Mouse (Mus musculus): ENCODE measurements around the gene Fxyd7.

Fxyd7 gene

GRCm38 (mm10) chr7:31077885-31078445 lies 26.7 kb upstream of the Fxyd7 start:
- in situ Hi-C loops (cut with MboI; ENCODE audit: unreplicated experiment in 2 of 2) = no loop called here

GRCm38 (mm10) chr7:31077470-31077869 lies 26.2 kb upstream of the Fxyd7 start:
- in situ Hi-C loops (cut with MboI; ENCODE audit: unreplicated experiment in 2 of 2) = no loop called here

- in situ Hi-C loops (cut with MboI; ENCODE audit: unreplicated experiment in 2 of 2) = no loop called here
Observed at GRCm38 (mm10) chr7:31076492-31076891, 25.2 kb upstream of the Fxyd7 start, which contains the start of gene Fxyd3. Gene Fxyd3 (minus strand): TSS chr7:31076704.

DNA sequence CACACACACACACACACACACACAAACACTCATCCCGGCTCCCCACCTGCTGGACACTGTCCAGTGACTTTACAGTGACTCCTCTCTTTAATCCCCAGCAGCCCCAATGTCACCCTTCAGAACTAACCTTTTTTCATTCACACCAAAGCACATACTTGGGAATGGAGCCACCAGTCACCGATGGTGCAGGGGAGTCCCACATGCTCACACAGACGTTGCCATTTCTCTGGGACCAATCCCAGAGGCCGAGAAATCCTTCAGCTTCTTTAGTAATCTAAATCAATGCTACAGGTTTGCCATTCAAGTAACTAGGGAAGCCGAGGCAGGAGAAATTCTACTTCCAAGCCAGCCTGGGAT lies 23.4 kb upstream of the Fxyd7 start:
- in situ Hi-C loops (cut with MboI; ENCODE audit: unreplicated experiment in 2 of 2) = no loop called here

GRCm38 (mm10) chr7:31074061-31074712 lies 22.9 kb upstream of the Fxyd7 start:
- in situ Hi-C loops (cut with MboI; ENCODE audit: unreplicated experiment in 2 of 2) = no loop called here

GRCm38 (mm10) chr7:31073546-31073945 lies 22.3 kb upstream of the Fxyd7 start:
- in situ Hi-C loops (cut with MboI; ENCODE audit: unreplicated experiment in 2 of 2) = no loop called here

DNA sequence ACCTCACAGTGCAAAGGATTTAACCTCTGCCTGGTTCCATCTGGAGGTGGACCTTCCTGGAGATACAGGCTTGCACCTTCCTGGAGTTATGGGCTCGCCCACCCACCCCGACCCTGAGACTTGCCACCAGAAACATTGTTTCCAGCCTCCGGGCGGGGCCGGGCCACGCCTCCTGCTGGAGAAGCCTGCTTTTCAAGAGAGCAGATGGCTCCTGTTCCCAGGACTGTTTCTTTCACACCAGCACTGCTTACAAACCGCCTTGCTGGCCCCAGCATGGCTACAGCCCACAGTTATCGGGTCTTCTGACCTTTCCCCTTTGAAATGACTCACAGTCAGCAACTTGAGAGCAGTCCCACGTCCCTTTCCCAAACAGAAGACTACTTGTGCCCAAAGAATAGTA lies 21.1 kb upstream of the Fxyd7 start:
- in situ Hi-C loops (cut with MboI; ENCODE audit: unreplicated experiment in 2 of 2) = no loop called here

- in situ Hi-C loops (cut with MboI; ENCODE audit: unreplicated experiment in 2 of 2) = no loop called here
Observed at GRCm38 (mm10) chr7:31070324-31070723, 19.1 kb upstream of the Fxyd7 start.

DNA sequence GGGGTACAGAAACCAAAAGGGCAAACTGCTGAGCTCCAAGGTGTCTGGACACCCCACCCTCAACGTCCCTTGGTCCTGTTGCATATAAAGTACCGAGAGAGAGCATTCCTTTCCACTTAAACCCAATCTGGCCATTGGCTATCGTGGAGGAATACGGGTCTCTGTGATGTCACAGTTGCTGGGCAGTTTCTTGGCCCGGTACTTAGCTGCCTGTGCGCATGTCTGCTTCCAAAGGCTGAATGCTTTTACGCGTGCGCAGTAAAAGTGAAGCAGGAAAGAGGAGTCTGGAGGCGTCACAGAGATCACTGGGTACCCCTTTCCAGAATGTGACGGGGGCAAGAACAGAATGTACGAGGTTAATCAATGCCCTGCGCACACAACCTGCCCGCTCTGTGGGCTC lies 18.2 kb upstream of the Fxyd7 start:
- in situ Hi-C loops (cut with MboI; ENCODE audit: unreplicated experiment in 2 of 2) = no loop called here

DNA sequence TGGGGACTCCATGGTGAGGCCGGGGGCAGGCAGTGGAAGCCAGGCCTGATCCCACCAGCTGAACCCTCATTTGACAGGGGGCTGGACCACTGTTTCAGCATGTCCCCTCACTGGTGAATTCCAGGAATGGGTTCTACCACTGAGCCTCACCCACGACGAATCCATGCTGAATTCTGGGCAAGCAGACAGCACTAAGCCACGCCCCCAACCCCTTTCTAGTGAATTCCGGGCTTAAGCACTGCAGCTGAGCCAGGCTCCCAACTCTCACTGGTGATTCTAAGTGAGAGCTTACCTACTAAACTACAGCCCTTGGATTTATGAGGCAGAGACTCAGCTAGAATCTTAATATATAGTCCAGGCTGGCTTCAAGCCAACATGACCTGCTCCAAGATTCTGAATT lies 16.6 kb upstream of the Fxyd7 start:
- in situ Hi-C loops (cut with MboI; ENCODE audit: unreplicated experiment in 2 of 2) = no loop called here

DNA sequence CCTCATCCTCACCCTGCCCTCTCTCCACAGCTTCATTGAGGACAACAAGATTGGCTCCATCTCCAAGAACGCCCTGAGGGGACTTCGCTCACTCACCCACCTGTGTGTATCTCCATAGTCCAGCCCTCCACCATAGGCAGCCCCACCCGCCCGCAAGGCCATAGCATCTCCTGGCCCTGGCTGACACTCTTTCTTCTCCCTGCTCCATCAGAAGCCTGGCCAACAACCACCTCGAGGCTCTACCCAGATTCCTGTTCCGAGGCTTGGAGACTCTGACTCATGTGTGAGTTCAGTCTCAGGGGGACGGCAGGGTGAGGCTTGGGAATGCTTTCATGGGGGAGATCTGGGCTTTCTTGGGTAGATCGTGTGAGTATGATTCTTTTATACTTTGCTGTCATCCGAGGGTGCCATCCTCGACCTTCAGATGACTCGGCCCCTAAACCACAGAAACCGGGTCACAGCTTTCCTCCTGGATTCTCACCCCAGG lies 11.8 kb upstream of the Fxyd7 start:
- in situ Hi-C loops (cut with MboI; ENCODE audit: unreplicated experiment in 2 of 2) = no loop called here

- in situ Hi-C loops (cut with MboI; ENCODE audit: unreplicated experiment in 2 of 2) = no loop called here
Observed at GRCm38 (mm10) chr7:31060621-31061010, 9.3 kb upstream of the Fxyd7 start.

DNA sequence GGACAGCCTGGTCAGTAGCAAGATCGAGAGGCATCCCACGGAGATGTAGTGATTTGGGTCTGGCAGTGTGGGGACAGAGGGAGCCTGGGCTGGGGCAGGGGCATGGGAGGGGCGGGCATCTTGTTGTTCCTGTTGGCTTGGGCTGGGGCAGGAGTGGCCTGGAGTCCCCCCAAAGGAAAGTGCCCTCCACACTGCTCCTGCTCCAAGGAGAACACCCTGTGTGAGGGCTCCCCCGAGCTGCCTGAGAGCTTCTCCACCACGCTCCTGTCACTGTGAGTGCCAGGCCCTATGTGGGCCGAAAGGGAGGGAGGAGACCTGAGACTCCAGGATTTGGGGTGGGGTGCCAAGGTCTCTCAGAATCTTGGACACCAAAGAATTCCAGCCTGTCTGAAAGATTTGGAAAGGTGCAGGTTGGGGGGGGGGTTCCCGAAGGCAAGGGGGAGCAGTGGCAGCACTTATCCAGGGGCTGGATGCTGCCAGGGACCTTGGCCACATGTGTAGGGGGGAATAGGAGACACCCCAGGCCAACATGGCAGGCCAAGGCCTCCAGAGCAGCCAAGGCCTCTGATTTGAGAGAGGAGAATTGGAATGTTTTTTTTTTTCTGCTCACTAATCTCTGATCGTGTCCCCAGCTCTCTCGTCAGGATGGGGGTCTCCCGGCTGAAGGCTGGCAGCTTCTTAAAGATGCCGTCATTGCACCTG lies 8.8 kb upstream of the Fxyd7 start:
- in situ Hi-C loops (cut with MboI; ENCODE audit: unreplicated experiment in 2 of 2) = loop anchor here (5.0 kb wide), 2 partner anchors 37 to 117 kb away; no protein-coding TSS in a partner anchor

- in situ Hi-C loops (cut with MboI; ENCODE audit: unreplicated experiment in 2 of 2) = loop anchor here (5.0 kb wide), 2 partner anchors 38 to 118 kb away; no protein-coding TSS in a partner anchor
Observed at GRCm38 (mm10) chr7:31059108-31059507, 7.8 kb upstream of the Fxyd7 start, which contains the start of gene Lgi4. Gene Lgi4 (plus strand): TSS chr7:31059342.

DNA sequence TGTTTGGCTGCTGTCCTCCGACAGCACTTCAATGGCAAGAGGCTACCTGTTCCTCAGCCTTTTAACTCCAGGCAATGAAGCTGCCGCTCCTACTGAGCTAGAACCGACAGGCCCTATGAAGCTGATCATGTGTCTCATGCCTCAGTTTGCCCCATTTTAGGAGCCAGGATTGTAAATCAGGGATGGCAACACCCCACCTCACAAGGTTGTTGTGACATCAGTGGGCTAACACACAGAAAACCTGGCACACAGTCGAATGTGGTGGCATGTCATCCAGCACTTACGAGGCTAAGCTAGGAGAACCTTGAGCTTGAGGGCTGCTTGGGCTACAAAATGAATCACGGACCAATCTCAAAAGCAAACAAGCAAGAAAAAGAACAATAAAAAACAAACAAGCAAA lies 6.9 kb upstream of the Fxyd7 start:
- in situ Hi-C loops (cut with MboI; ENCODE audit: unreplicated experiment in 2 of 2) = loop anchor here (5.0 kb wide), 2 partner anchors 39 to 119 kb away; no protein-coding TSS in a partner anchor

GRCm38 (mm10) chr7:31057730-31058129 lies 6.5 kb upstream of the Fxyd7 start:
- in situ Hi-C loops (cut with MboI; ENCODE audit: unreplicated experiment in 2 of 2) = loop anchor here (5.0 kb wide), 2 partner anchors 40 to 120 kb away; no protein-coding TSS in a partner anchor

DNA sequence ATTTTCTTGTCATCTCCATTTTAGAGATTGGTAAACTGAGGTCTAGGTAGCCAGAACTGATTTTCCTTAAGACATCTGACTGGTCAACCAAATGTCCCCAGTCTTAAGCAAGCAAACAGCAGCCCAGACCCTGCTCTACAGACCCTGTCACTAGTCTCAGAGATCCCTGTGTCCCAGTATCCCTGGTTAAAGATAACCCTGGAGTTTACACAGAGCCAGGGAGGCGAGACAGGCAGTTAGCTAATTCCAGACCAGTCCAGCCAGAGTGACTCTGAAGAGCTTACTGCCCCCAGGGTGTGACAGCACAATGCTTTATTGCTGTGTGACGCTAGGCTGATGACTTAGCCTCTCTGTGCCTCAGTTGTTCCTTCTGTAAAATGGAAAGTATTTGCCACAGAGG lies 5.8 kb upstream of the Fxyd7 start, which contains the start of gene Fxyd1:
Gene Fxyd1, minus strand, starts transcription at position 129 of the 400 bp plus-strand sequence.
- in situ Hi-C loops (cut with MboI; ENCODE audit: unreplicated experiment in 2 of 2) = loop anchor here (5.0 kb wide), 2 partner anchors 40 to 120 kb away; no protein-coding TSS in a partner anchor

DNA sequence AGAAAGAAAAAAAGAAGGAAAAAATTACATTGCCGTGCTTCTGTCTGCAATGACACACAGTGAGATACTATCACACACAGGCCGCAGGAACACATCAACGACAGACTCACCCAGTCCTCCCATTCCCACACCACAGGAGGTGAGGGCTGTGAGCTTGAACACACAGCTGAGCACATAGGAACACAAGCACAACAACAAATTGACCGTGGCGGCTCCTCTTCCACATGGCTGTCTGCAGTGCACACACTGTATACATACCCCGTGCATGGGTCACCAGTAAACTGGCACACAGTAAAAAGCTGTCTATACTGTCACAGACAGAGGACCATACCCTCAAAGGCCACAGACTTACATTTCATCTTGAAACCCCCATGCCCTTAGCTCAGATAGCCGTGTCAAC lies 5.2 kb upstream of the Fxyd7 start:
- in situ Hi-C loops (cut with MboI; ENCODE audit: unreplicated experiment in 2 of 2) = loop anchor here (5.0 kb wide), 2 partner anchors 41 to 121 kb away; no protein-coding TSS in a partner anchor

- in situ Hi-C loops (cut with MboI; ENCODE audit: unreplicated experiment in 2 of 2) = loop anchor here (5.0 kb wide), 2 partner anchors 41 to 121 kb away; no protein-coding TSS in a partner anchor
Observed at GRCm38 (mm10) chr7:31055883-31056282, 4.6 kb upstream of the Fxyd7 start.

- in situ Hi-C loops (cut with MboI; ENCODE audit: unreplicated experiment in 2 of 2) = loop anchor here (5.0 kb wide), 2 partner anchors 42 to 122 kb away; no protein-coding TSS in a partner anchor
Observed at GRCm38 (mm10) chr7:31055354-31055824, 4.1 kb upstream of the Fxyd7 start.
